Mouse (Mus musculus) layer of hippocampus, adult 18-20 months (tissue): ENCODE data around the gene Mgat5. TPM values are rescaled to one million over a fixed set of nuclear protein-coding genes. Genes with fewer than 3 reads are reported as not detected.

ENCODE experiments used
- DNase-seq, 2 experiments: peaks; one replicate each; pipeline ENCODE4 v3.0.0; 2022; ENCODE audit warnings: low spot score in 2 of 2
- total RNA-seq, 2 experiments: library from RNA; stranded (reverse); gene quantifications; 2 replicates each; pipeline ENCODE4 v1.2.3; 2021

Gene Mgat5
- total RNA-seq, 2 experiments from 2014 or later: 48.4 to 48.7 TPM

DNA sequence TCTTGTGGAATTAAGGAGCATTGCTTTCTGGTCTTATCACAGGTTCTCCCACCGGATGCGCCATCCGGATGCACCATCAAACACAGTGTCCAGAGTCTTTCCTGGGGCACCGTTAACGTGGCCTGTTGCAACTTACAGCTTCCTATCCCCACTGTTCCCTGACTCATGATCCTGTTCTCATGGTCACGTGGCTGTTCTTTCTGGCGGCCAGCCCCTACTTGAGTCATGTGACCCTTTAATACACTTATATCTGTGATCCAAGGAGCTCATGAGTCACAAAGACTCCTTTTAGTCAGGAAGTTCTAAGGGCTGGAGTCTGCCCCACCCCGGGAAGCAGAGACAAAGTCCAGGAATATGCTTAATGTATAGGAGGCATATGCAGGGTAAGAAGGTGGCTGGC lies 52.2 kb downstream of the Mgat5 start:
- no peak for DNase-seq

DNA sequence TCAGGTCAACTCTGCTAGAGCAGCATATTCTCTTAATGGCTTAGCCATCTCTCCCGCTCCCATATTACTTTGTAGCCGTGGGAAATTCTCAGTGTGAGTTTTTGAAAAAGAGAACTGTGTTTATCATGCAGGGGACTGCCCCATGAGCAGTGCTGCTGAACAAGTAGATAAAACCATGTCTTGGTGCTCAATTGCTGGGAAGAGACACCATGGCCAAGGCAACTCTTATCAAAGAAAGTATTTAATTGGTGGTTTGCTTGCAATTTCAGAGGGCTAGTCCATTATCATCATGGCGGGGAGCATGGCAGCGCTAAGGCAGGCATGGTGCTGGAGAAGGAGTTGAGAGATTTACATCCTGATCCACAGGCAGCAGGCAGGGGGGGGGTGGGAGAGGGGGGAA lies 54.9 kb downstream of the Mgat5 start:
- no peak for DNase-seq

DNA sequence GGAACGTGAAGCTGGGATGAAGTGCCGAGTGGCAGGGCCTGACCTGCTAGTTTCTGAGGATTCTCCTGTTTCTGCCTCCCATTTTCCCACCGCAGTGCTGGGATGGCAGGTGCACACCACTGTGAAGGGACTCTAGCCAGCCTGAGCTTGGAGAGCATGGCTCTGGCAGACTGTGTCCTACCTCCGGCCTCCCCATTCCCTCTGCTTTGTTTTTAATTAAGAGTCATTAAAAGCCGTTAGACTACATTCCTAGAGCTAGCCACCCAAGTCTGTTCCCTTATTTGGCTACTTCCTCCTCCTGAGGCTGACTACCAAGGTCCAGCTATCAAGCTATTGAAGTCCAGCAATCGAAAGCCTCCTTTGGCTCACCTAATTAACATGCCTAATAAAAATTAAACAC lies 56.2 kb downstream of the Mgat5 start:
- DNase-seq: no peak

DNA sequence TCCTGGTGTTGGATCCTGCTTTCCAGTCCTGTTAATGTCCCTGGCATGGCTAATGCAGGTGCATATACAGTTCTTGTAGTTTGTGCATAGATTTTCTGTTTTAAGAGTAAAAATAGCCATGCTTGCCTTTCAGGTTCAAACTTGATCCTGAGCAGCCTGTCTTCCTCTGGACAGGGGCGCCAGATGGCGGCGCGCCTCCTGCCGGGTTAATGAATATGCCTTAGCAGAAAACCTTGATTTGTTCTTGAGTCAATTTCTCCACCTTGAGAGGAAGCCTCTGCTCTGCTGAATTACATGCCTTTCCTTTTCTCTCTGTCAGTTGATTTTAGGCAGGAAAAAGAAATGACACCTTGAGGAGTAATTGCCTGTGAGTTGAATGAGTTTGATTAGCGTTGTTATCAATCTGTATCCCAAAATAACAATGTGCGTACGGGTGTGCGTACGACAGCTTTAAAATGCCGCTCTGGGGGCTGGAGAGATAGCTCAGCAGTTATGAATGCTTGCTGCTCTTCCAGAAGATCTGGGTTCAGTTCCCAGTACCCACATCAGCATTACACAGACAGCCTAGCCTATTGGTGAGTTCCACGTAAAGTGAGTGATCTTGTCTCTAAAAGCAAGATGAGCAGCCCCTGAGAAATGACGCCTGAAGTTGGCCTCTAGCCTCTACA lies 57.5 kb downstream of the Mgat5 start:
- DNase-seq: no peak

DNA sequence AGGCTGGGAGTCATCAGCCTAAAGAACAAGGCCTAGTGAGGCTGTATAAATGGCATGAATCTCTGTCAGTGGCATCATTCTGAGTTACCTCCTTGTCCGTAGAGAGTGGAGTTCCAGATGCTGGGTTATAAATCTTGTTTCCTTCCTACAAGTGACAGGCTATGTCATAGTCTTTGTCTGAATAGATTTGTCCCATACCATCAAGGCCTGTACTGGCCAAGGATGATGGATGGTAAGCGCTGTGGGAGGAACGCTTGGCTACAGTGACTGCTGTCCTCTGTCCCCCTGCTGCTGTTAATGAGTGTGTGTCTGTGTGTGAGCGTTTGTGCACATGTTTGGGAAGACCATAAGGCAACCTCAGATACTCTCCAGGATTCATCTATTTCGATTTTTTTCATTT lies 63.2 kb downstream of the Mgat5 start:
- no peak for DNase-seq

DNA sequence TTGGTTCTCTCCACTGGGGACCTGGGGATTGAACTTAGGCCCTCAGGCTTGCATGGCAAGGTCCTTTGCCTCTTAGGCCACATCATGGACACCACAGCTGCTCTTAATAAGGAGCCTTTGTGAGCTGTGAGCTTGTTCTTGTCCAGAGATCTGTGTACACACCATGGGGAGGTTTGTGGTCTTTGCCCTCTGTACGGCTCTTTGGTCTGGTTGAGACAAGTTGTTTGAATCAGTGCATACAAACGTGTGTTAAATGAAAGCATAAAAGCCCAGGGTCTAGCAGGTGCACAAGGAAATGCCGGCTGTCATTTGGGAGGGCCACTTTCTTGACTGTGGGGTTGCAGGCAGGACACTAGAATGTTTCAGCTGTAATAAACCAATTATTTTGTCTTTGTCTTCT lies 64.5 kb downstream of the Mgat5 start:
- no peak for DNase-seq

DNA sequence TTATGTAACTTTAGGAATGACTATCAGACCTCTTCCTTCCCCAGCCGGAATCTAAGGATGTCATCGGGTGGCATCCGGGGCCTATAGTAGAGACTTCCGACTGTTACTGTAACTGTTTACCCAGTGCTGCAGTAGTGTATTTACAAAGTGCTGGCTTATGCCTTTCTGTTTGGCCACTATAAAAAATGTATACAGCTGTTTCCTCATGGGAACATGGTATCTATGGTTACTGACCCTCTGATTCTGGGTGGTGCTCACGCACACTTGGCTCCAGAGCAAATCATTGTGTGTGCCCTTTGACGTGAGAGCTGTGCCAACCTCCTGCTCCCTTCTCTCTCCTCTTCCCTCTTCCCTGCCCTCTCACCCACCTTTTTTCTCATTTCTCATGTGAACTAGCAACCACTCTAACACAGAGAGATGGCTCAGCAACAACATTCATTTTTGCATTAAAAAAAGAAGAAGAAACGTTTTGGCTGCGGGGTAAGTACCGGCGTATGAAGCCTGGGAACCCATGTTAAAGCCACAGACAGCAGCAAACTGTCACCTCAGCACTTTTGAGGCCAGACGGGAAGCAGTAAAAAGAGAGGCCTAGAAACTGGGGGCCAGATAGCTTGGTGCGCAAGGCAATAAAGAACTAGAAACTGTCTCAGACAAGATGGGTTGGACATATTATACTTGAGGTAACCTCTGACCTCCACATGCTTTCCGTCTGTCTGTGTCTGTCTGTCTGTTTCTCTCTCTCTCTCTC lies 65.6 kb downstream of the Mgat5 start:
- peak in 1 of 2 experiments; percentile 14 for DNase-seq

DNA sequence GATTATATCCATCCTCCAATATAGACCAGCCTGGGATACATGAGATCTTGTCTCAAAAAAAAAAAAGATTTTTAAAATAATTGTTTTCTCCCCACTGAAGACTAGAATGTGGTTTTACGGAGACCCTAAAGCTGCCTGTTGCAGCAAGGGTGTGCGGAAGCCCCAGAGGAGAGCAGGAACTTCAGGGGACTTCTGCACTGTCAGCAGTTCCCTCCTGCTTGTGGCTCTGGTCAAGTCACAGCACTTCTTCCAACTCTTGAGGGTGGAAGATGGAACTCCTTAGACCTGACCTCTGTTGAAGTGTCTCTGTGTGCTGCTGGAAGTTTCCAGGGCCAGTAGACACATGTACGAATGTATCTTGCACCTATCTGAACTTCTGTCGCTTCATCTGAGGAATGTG lies 66.3 kb downstream of the Mgat5 start:
- DNase-seq: no peak

DNA sequence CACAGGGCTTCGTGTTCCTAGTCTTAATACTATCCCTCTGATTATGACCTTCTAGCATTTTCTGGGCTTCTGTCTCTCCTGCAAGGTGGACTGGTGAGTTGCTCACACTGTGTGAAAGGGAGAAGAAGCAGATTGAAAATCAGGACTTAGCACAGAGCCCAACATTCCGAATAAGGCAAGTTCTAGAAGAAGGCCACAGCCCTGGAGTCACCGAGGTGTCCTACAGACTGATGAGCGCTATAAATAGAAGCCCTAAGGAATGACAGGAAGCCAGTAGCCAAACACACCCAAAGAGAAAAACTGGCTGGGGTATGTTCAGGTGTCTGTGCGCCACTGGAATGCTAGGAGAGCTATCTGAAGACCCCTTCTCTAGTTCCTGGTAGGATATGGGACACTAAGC lies 68.5 kb downstream of the Mgat5 start:
- no peak for DNase-seq

DNA sequence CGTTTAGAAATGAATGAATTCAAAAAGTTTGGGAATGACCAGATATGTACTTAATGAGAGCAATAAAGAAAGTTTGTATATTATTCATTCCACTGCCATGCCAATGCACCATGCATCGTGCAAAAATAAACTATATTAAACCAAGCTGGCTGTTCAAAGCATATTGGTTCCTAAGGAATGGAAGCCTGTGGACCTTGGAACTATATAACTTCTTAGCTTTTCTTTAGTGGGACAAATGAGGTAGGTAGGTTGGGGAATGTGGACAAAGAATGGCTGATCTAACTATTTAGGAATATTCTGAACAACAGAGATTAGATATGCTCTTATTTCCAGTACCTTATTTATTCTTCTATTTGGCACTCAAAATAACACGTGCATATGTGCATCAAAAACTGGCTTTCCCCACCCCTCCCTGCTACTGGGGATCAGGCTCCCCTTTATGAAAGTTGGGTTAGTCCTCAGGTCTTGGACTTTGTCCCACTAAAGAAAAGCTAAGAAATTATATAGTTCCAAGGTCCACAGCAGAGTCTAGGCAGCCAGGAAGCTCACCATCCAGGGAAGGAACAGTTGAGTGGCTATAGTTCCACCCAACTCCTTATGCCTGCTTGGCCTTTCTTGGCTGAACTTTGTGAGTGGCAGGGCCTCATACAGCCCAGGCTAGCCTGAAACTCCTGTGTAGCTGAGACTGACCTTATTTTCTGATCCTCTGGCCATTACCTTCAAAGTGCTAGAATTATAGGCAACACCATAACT lies 70.9 kb downstream of the Mgat5 start:
- no peak for DNase-seq

DNA sequence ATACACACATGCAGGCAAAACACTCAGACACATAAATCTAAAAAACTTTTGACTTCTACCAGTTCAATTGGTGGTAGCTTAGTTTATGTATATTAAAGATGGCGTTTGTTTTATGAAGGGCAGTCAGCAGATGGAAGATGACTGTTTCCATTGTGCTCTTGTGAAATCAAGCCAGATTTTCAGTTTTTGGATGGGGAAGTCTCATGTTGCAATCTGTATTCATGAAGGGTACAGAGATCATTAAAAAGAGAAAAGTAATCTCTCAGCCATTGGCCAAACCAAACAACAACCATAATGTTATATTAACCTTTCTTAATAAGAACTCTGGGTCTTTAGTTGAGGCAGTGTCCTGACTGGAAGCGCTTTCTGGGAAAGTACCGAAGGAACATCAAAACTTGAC lies 73.3 kb downstream of the Mgat5 start:
- no peak for DNase-seq

DNA sequence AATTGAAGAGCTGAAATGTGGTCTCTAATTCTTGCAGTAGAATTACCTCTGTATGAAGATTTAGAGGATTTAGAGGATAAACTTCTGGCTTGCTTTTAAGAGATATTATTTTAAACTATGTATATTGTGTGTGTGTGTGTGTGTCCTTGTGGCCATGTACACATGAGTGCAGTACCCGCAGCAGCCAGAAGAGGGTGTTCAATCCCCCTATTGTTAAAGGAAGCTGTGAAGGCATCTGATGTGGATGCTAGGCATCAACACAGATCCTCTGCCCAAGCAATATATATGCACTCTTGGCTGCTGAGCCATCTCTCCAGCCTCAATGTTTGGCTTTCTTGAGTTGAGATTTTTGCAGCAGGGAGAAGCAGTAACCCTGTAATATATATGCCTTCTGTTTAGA lies 75.4 kb downstream of the Mgat5 start:
- DNase-seq: no peak

DNA sequence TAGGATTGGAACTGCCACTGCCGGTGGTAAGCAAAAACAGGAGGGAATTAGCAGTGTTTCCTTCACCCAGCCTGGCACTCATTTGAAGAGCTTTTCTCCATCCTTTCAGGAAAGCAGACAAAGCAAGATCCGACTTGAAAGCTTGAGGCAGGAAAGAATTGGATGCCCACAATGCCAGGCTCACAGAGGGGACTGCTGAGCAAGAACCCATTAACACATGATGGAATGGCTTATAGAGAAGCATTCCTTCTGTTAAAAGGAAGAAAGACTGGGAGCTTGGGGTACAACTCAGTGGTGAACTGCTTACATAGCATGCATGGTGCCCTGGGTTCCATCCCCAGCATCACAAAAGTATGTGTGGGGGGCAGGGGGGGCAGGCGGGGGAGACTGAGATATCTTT lies 80.2 kb downstream of the Mgat5 start:
- DNase-seq: no peak

DNA sequence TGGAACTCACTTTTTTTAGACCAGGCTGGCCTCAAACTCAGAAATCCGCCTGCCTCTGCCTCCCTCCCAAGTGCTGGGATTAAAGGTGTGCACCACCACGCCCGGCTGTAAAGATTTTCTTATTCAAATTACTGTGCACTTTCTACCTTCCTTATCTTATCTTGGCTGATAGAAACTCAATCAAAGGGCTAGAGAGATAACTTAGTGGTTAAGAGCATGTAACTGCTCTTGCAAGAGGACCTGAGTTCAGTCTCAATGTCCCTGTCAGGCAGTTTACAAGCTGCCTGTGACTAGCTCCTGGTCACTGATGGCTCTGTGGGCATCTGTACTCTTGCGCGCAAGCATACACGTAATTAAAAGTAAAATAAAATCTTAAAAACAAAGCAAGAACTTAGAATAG lies 82.7 kb downstream of the Mgat5 start:
- no peak for DNase-seq

DNA sequence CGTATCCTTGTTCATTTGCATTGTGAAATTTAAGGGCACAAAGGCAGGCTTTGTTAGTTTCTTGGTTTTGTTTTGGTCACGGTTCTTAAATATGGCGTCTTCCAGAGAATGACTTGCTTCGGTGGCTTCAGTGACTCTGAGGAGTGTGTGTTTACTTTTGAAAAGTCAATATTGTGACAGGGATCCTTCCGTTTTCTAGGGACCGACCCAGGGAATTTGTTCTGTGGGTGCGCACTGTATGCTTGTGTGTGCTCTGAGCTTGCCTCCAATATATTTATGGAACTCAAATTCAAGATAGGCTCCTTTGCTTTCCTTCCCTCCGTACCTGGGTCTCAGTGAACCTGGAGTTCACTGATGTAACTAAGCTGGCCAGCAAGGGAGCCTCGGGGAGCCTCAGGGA lies 86.1 kb downstream of the Mgat5 start:
- no peak for DNase-seq

DNA sequence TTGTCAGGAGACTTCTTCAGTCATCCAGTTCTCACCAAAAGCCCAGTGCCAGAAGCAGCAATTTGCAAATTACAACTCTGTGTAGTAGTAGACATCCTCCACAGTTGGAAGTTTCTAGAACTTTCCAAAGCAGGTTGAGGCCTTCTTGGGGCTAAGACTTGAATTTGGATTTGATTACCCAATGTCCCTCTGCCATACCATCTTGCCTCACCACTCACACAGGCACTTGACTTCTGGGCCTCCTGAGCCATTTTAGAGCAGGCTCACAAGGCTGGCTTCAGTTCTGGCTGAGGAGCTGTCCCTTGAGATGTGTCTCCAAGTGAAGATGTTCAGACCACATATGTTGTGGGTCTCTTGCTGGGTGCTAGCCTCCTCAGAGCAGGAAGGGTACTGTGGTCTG lies 86.9 kb downstream of the Mgat5 start:
- DNase-seq: no peak

DNA sequence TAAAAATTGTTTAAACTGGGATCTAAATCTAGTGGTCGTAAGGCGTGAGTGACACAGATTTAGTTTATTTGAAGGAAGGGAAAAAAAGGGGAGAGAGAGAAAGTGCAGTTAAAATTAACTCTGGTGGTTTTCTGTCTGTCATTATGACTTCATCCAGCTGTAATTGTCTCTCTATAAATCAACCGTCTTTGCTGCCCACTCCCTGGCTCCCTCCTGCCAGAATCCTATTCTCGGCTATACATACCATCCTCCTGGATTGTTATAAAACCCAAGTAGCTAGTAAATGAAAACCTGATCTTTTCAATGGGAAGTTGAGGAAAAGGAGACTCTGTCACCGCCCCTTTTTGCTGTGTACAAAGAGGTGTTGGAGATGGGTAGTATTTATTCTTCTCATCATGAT lies 88.5 kb downstream of the Mgat5 start:
- DNase-seq: no peak

DNA sequence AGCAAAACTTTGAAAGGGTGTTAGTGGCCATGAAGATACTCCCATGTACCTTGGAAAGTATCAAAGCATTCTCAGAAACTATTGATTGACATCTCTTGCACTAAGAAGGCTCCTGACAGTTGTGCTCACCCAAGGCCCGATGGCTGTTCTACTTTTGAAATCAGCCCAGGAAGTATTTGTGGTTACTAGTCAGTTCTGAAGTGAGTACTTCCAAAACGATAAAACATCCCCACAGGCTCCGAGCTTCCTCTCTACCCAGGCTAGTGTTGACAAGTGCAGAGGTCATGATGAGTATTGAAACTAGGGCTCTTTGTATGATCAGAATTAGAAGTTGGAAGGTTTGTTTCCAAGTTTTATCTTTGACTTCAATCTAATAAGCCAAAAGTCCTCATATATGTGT lies 92.0 kb downstream of the Mgat5 start:
- DNase-seq: no peak

DNA sequence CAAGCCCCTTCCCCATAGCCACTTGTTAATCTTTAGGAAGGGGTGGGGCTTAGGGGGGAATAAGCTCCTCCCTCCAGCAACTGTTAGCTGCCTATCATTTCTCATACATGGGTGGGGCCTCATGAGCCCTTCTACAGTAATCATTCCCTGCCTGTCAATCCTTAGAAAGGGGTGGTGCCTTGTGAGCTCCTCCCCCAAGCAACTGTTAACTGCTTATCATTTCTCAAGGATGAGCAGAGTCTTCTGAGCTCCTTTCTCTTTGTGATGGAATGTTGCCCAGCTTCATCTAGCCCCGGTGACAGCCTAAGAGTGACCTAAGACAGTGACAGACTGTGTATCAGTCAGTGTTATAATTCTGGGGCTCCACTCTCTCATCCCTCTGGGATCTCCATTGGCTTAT lies 95.0 kb downstream of the Mgat5 start:
- no peak for DNase-seq

DNA sequence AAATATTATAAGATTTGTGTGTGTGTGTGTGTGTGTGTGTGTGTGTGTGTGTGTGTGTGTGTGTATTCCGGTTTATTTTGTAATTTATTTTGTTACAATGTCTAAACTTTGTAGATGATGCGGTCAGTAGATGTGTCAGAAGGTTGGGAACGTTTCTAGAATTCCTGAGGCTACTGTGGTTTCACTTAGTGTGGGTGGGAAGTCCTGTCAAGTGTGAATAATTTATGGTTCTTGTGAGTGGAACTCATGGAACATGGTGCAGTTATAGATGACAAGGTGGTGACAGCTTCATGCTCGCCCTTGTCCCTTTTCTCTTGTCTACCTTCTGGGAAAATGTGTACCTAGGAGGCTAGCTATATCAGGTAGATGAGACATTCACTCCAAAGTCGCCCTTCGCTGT lies 96.2 kb downstream of the Mgat5 start:
- no peak for DNase-seq

DNA sequence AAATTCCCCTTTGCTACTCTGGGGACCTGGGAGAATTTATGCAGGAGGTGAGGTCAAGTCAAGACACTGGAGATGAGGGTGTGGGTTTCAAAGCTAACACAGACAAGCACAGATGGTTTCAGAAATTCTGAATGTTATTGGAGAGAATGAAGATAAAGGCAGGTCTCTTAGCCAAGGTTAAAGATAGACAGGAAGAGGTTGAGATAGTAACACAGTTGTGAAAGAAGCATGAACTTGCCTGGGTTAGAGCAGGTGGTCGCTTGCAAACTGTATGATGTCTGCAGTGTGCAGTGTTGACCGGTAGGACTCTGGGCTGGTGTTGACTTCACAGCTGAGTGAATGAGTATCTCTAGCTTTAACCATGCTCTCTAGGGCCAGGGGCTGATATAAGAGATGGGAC lies 97.8 kb downstream of the Mgat5 start:
- DNase-seq: no peak

DNA sequence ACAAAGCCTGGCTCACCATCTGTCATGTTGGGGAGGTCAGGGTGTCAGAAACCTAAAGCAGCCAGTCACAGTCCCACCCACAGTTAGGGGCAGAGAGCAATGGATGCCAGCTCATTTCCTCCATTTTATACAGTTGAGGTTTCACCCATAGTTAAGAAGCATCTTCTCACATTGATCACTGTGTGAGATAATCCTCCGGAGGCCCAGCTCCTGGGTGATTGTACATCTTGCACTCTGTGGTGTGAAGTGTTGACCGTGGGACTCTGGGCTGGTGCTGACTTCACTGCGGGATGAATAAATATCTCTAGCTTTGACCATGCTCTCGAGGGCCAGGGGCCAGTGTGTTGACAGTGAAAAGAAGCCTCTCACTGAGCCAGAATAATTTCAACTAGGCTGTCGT lies 99.0 kb downstream of the Mgat5 start:
- no peak for DNase-seq

DNA sequence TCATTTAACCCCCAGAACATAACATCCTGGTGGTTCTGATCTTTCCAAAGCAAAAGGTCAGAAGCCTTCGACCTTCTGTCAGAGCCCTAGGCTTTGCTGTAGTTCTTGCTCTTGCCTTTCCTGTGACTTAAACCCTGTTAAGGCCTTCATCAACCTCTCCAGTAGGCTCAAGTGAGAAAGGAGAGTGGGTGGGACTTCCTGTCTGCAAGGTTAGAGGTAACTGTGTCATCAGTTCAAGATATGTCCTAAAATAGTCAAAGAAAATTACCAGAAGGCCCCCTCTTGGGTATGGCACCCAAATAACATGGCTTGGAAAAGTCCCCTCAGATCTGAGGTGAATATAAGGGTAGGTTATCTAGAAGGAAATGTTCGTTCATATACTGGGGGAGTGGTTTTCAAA lies 99.5 kb downstream of the Mgat5 start:
- no peak for DNase-seq
